8 mouse cellular contexts compared by ENCODE assay signal in genomic region chr15:83150073-83150442, GRCm38 (mm10). TPM values are rescaled to one million over a fixed set of nuclear protein-coding genes. Genes with fewer than 3 reads are reported as not detected.
DNase-seq lines count a peak whose midpoint lies in the region; ATAC-seq lines count a peak whose summit lies in the region.

No protein-coding gene starts in this region.

- H3K9me3 ChIP-seq in embryonic facial prominence, embryonic 10.5 days: no peaks in the 10 kb centered on the region
- no peaks in the 10 kb centered on the region for H3K9me3 ChIP-seq in hindbrain, embryonic 16.5 days (ENCODE audit: control insufficient read depth, low read length)
- H3K9me3 ChIP-seq in midbrain, embryonic 15.5 days: no peaks in the 10 kb centered on the region

- peak; percentile 40 for DNase-seq in kidney, adult 9 months
- no peak for DNase-seq in kidney, adult 18-20 months
- no peak for DNase-seq in embryonic facial prominence, embryonic 10.5 days (ENCODE audit: low spot score)
- DNase-seq in layer of hippocampus, adult 11-12 months (ENCODE audit: low spot score): no peak
- no peak for DNase-seq in B cell, adult 2 months

- H3K27me3 ChIP-seq in embryonic facial prominence, embryonic 10.5 days (replicated peaks; ENCODE audit: low read depth, poor library complexity, severe bottlenecking): no peaks in the 10 kb centered on the region
- H3K27me3 ChIP-seq in hindbrain, embryonic 16.5 days (replicated peaks; ENCODE audit: control insufficient read depth, insufficient read depth, low read length): no peaks in the 10 kb centered on the region
- no peaks in the 10 kb centered on the region for H3K27me3 ChIP-seq in midbrain, embryonic 15.5 days (replicated peaks)

- H3K4me1 ChIP-seq in embryonic facial prominence, embryonic 10.5 days: peaks cover 13% of the 10 kb centered on the region
- peaks cover 8% of the 10 kb centered on the region for H3K4me1 ChIP-seq in hindbrain, embryonic 16.5 days (ENCODE audit: control insufficient read depth, insufficient read depth, low read depth, low read length)
- H3K4me1 ChIP-seq in midbrain, embryonic 15.5 days: peaks cover 17% of the 10 kb centered on the region

- peak overlapping the region; percentile 98 for H3K9ac ChIP-seq in hindbrain, embryonic 16.5 days (ENCODE audit: low read depth, low read length)
- peak overlapping the region; percentile 96 for H3K9ac ChIP-seq in midbrain, embryonic 15.5 days

- ATAC-seq in hindbrain, embryonic 16.5 days: no peak
- no peak for ATAC-seq in midbrain, embryonic 15.5 days (replicated peaks)
- ATAC-seq in CD4-positive, CD25-positive, alpha-beta regulatory T cell, adult 4 months: no peak

- 33% methylated on average over 3 of the region's 3 CpGs for WGBS in embryonic facial prominence, embryonic 10.5 days
- WGBS in hindbrain, embryonic 16.5 days: 37% methylated on average over 3 of the region's 3 CpGs
- 19% methylated on average over 3 of the region's 3 CpGs for WGBS in midbrain, embryonic 15.5 days

- peak overlapping the region; percentile 60 for H3K4me2 ChIP-seq in hindbrain, embryonic 16.5 days (ENCODE audit: low read length)
- peak overlapping the region; percentile 46 for H3K4me2 ChIP-seq in midbrain, embryonic 15.5 days

- H3K4me3 ChIP-seq in embryonic facial prominence, embryonic 10.5 days: peak overlapping the region; percentile 96
- H3K4me3 ChIP-seq in hindbrain, embryonic 16.5 days (ENCODE audit: low read length): peak overlapping the region; percentile 90
- peak overlapping the region; percentile 86 for H3K4me3 ChIP-seq in midbrain, embryonic 15.5 days

- H3K27ac ChIP-seq in embryonic facial prominence, embryonic 10.5 days (replicated peaks): peak overlapping the region; percentile 98
- H3K27ac ChIP-seq in hindbrain, embryonic 16.5 days (ENCODE audit: low read depth, low read length): peak overlapping the region; percentile 90
- peak overlapping the region; percentile 99 for H3K27ac ChIP-seq in midbrain, embryonic 15.5 days

- peaks cover 47% of the 10 kb centered on the region for H3K36me3 ChIP-seq in embryonic facial prominence, embryonic 10.5 days (replicated peaks)
- peaks cover 13% of the 10 kb centered on the region for H3K36me3 ChIP-seq in hindbrain, embryonic 16.5 days (ENCODE audit: control insufficient read depth, insufficient read depth, low read length)
- H3K36me3 ChIP-seq in midbrain, embryonic 15.5 days (replicated peaks): 0 out of 2 replicates have a peak, but pooled peaks cover 2% of the 10 kb centered on the region

RNA-seq across cellular contexts. Expression of gene Poldip3, which starts 0.9 kb away (rescaled TPM):
- 181 and 182 TPM in 2 replicates for polyA plus RNA-seq in embryonic facial prominence, embryonic 10.5 days (2016; fragmentation: Nextera tagmentation; extraction: Ambion mirVana)
- 122 and 134 TPM in 2 replicates for polyA plus RNA-seq in hindbrain, embryonic 16.5 days (2015; fragmentation: Nextera tagmentation; extraction: Ambion mirVana)
- 154 and 158 TPM in 2 replicates for polyA plus RNA-seq in midbrain, embryonic 15.5 days (2015; fragmentation: Nextera tagmentation; extraction: Ambion mirVana)
- polyA plus RNA-seq in CD4-positive, CD25-positive, alpha-beta regulatory T cell, adult 4 months (2017; shearing (Covaris generic)): 100 to 1,000 TPM; 168 to 222 TPM

RNA-seq across cellular contexts. Expression of gene Cyb5r3, which starts 22.3 kb away (rescaled TPM):
- 194 and 204 TPM in 2 replicates for polyA plus RNA-seq in embryonic facial prominence, embryonic 10.5 days (2016; fragmentation: Nextera tagmentation; extraction: Ambion mirVana)
- polyA plus RNA-seq in hindbrain, embryonic 16.5 days (2015; fragmentation: Nextera tagmentation; extraction: Ambion mirVana): 130 and 163 TPM in 2 replicates
- 122 TPM in 2 replicates for polyA plus RNA-seq in midbrain, embryonic 15.5 days (2015; fragmentation: Nextera tagmentation; extraction: Ambion mirVana)
- polyA plus RNA-seq in CD4-positive, CD25-positive, alpha-beta regulatory T cell, adult 4 months (2017; shearing (Covaris generic)): 100 to 1,000 TPM in 1 of 2 experiments, 10 to 100 TPM in 1; 62.0 to 116 TPM

RNA-seq across cellular contexts. Expression of gene Rrp7a, which starts 27.5 kb away (rescaled TPM):
- 87.2 and 90.4 TPM in 2 replicates for polyA plus RNA-seq in embryonic facial prominence, embryonic 10.5 days (2016; fragmentation: Nextera tagmentation; extraction: Ambion mirVana)
- polyA plus RNA-seq in hindbrain, embryonic 16.5 days (2015; fragmentation: Nextera tagmentation; extraction: Ambion mirVana): 78.2 and 93.9 TPM in 2 replicates
- polyA plus RNA-seq in midbrain, embryonic 15.5 days (2015; fragmentation: Nextera tagmentation; extraction: Ambion mirVana): 83.5 and 86.8 TPM in 2 replicates
- polyA plus RNA-seq in CD4-positive, CD25-positive, alpha-beta regulatory T cell, adult 4 months (2017; shearing (Covaris generic)): 10 to 100 TPM; 75.7 to 97.2 TPM
